Mouse (Mus musculus) forebrain, embryonic 15.5 days (tissue): Measurements from ENCODE around the gene Fxyd1. TPM values are rescaled to one million over a fixed set of nuclear protein-coding genes. Genes with fewer than 3 reads are reported as not detected.

Experiments
- microRNA-seq: library from miRNA; unstranded; fragments of <30 nt; microRNA quantifications from one replicate; pipeline ENCODE4, GENCODE M21; 2016
- polyA plus RNA-seq: library from polyadenylated mRNA; unstranded; fragments of >200 nt; fragmentation: Nextera tagmentation; extraction: Ambion mirVana; gene quantifications from 2 replicates; pipeline ENCODE4 v1.2.1, GENCODE M21; 2015

The Fxyd1 gene
- polyA plus RNA-seq, 1 experiment from 2014 or later: 14.7 TPM

Small RNA genes within 50 kb of the gene (microRNA-seq; reads per million reads assigned to microRNA genes)
- gene Mir7050: not detected

Other genes with a start within 250 kb of the Fxyd1 start
- gene Ffar2, start 233.4 kb downstream of the Fxyd1 start, polyA plus RNA-seq: 0.17 and 0.24 TPM in 2 replicates
- not detected in 2 replicates for gene Ffar3, start 201.0 kb downstream of the Fxyd1 start, polyA plus RNA-seq
- not detected in 2 replicates for gene Ffar1, start 195.6 kb downstream of the Fxyd1 start, polyA plus RNA-seq
- gene Cd22, start 176.9 kb downstream of the Fxyd1 start, polyA plus RNA-seq: not detected in 2 replicates
- gene Mag, start 142.3 kb downstream of the Fxyd1 start, polyA plus RNA-seq: 0.77 and 1.0 TPM in 2 replicates
- not detected in 2 replicates for gene Hamp2, start 132.5 kb downstream of the Fxyd1 start, polyA plus RNA-seq
- gene Hamp, start 113.2 kb downstream of the Fxyd1 start, polyA plus RNA-seq: not detected in 2 replicates
- 24.8 and 28.9 TPM in 2 replicates for gene Usf2, start 100.4 kb downstream of the Fxyd1 start, polyA plus RNA-seq
- 16.0 and 20.0 TPM in 2 replicates for gene Lsr, start 83.7 kb downstream of the Fxyd1 start, polyA plus RNA-seq
- gene Fam187b, start 83.4 kb downstream of the Fxyd1 start, polyA plus RNA-seq: 0.34 and 0.62 TPM in 2 replicates
- gene Fxyd5, start 14.7 kb downstream of the Fxyd1 start, polyA plus RNA-seq: 13.4 and 14.7 TPM in 2 replicates
- gene Fxyd7, start 5.7 kb downstream of the Fxyd1 start, polyA plus RNA-seq: 49.2 and 60.4 TPM in 2 replicates
- gene Lgi4, start 2.1 kb upstream of the Fxyd1 start, polyA plus RNA-seq: 0.20 and 0.26 TPM in 2 replicates
- gene Fxyd3, start 19.5 kb upstream of the Fxyd1 start, polyA plus RNA-seq: not detected in 2 replicates
- gene Hpn, start 58.1 kb upstream of the Fxyd1 start, polyA plus RNA-seq: 0.36 TPM in 1 of 2 replicates, not detected in the other
- gene Scn1b, start 69.8 kb upstream of the Fxyd1 start, polyA plus RNA-seq: 4.3 and 4.4 TPM in 2 replicates
- 246 TPM in 2 replicates for gene Gramd1a, start 98.7 kb upstream of the Fxyd1 start, polyA plus RNA-seq
- gene Scgb2b2, start 233.3 kb upstream of the Fxyd1 start, polyA plus RNA-seq: not detected in 2 replicates
- gene Scgb1b2, start 234.6 kb upstream of the Fxyd1 start, polyA plus RNA-seq: not detected in 2 replicates